Mouse (Mus musculus): Measurements from ENCODE around the gene Cep97. TPM values are rescaled to one million over a fixed set of nuclear protein-coding genes. Genes with fewer than 3 reads are reported as not detected.

Gene Cep97
- polyA plus RNA-seq (2012; rRNA removed): 7.5 and 11.5 TPM in 2 replicates

GRCm38 (mm10) chr16:55934453-55935037, at the start of gene Cep97:
TSS of gene Cep97 (minus strand) at chr16:55934855.
- TF ChIP-seq CTCF (IDR thresholded peaks at IDR 0.05; ENCODE audit: borderline replicate concordance, extremely low read depth, insufficient read depth, insufficient read length): no peak

GRCm38 (mm10) chr16:55974903-55975285, 40.2 kb upstream of the Cep97 start:
- DNase-seq (ENCODE audit: low read depth): no peak
- TF ChIP-seq POLR2A (IDR thresholded peaks at IDR 0.05; ENCODE audit: borderline replicate concordance, extremely low read depth, insufficient read depth, insufficient read length, poor library complexity, severe bottlenecking): no peak
- no peak for TF ChIP-seq CTCF (IDR thresholded peaks at IDR 0.05; ENCODE audit: borderline replicate concordance, extremely low read depth, insufficient read depth, insufficient read length)

More at GRCm38 (mm10) chr16:55934453-55935037, at the start of gene Cep97:
- peak; percentile 98 for DNase-seq (ENCODE audit: low read depth)

- TF ChIP-seq CTCF (IDR thresholded peaks at IDR 0.05; ENCODE audit: borderline replicate concordance, extremely low read depth, insufficient read depth, insufficient read length) (no peak), POLR2A (IDR thresholded peaks at IDR 0.05; ENCODE audit: borderline replicate concordance, extremely low read depth, insufficient read depth, insufficient read length, poor library complexity, severe bottlenecking) (no peak)
- DNase-seq (ENCODE audit: low read depth): peak; percentile 92
Measured at GRCm38 (mm10) chr16:55974256-55974902, 39.7 kb upstream of the Cep97 start.

- DNase-seq (ENCODE audit: low read depth): peak; percentile 100
- TF ChIP-seq CTCF (IDR thresholded peaks at IDR 0.05; ENCODE audit: borderline replicate concordance, extremely low read depth, insufficient read depth, insufficient read length) (no peak), POLR2A (IDR thresholded peaks at IDR 0.05; ENCODE audit: borderline replicate concordance, extremely low read depth, insufficient read depth, insufficient read length, poor library complexity, severe bottlenecking) (peak; percentile 77; the same call in 1 of the 2 replicates)
Measured at GRCm38 (mm10) chr16:55973431-55974255, 39.0 kb upstream of the Cep97 start, which contains the start of gene Zbtb11. TSS of gene Zbtb11 (plus strand) at chr16:55973883.

GRCm38 (mm10) chr16:55972626-55973201, 38.1 kb upstream of the Cep97 start:
- DNase-seq (ENCODE audit: low read depth): no peak
- TF ChIP-seq POLR2A (IDR thresholded peaks at IDR 0.05; ENCODE audit: borderline replicate concordance, extremely low read depth, insufficient read depth, insufficient read length, poor library complexity, severe bottlenecking): no peak
- TF ChIP-seq CTCF (IDR thresholded peaks at IDR 0.05; ENCODE audit: borderline replicate concordance, extremely low read depth, insufficient read depth, insufficient read length): no peak

GRCm38 (mm10) chr16:55971735-55972615, 37.3 kb upstream of the Cep97 start:
- peak; percentile 4 for DNase-seq (ENCODE audit: low read depth)

GRCm38 (mm10) chr16:55970416-55970815, 35.8 kb upstream of the Cep97 start:
- TF ChIP-seq POLR2A (IDR thresholded peaks at IDR 0.05; ENCODE audit: borderline replicate concordance, extremely low read depth, insufficient read depth, insufficient read length, poor library complexity, severe bottlenecking) (no peak), CTCF (IDR thresholded peaks at IDR 0.05; ENCODE audit: borderline replicate concordance, extremely low read depth, insufficient read depth, insufficient read length) (no peak)

More at GRCm38 (mm10) chr16:55971735-55972615, 37.3 kb upstream of the Cep97 start:
- TF ChIP-seq POLR2A (IDR thresholded peaks at IDR 0.05; ENCODE audit: borderline replicate concordance, extremely low read depth, insufficient read depth, insufficient read length, poor library complexity, severe bottlenecking) (no peak), CTCF (IDR thresholded peaks at IDR 0.05; ENCODE audit: borderline replicate concordance, extremely low read depth, insufficient read depth, insufficient read length) (no peak)

GRCm38 (mm10) chr16:55969147-55969546, 34.5 kb upstream of the Cep97 start:
- TF ChIP-seq CTCF (IDR thresholded peaks at IDR 0.05; ENCODE audit: borderline replicate concordance, extremely low read depth, insufficient read depth, insufficient read length) (peak; percentile 69; the same call in 1 of the 2 replicates), POLR2A (IDR thresholded peaks at IDR 0.05; ENCODE audit: borderline replicate concordance, extremely low read depth, insufficient read depth, insufficient read length, poor library complexity, severe bottlenecking) (no peak)
- DNase-seq (ENCODE audit: low read depth): peak; percentile 70

More at GRCm38 (mm10) chr16:55970416-55970815, 35.8 kb upstream of the Cep97 start:
- no peak for DNase-seq (ENCODE audit: low read depth)

GRCm38 (mm10) chr16:55967221-55967620, 32.6 kb upstream of the Cep97 start:
- DNase-seq (ENCODE audit: low read depth): no peak
- TF ChIP-seq POLR2A (IDR thresholded peaks at IDR 0.05; ENCODE audit: borderline replicate concordance, extremely low read depth, insufficient read depth, insufficient read length, poor library complexity, severe bottlenecking): no peak
- no peak for TF ChIP-seq CTCF (IDR thresholded peaks at IDR 0.05; ENCODE audit: borderline replicate concordance, extremely low read depth, insufficient read depth, insufficient read length)

GRCm38 (mm10) chr16:55966212-55966871, 31.7 kb upstream of the Cep97 start, which contains the start of gene Rpl24:
TSS of gene Rpl24 (plus strand) at chr16:55966275.
- no peak for TF ChIP-seq CTCF (IDR thresholded peaks at IDR 0.05; ENCODE audit: borderline replicate concordance, extremely low read depth, insufficient read depth, insufficient read length)
- peak; percentile 67; the same call in 1 of the 2 replicates for TF ChIP-seq POLR2A (IDR thresholded peaks at IDR 0.05; ENCODE audit: borderline replicate concordance, extremely low read depth, insufficient read depth, insufficient read length, poor library complexity, severe bottlenecking)
- peak; percentile 99 for DNase-seq (ENCODE audit: low read depth)

All from brain, embryonic 14.5 days (tissue).